Mouse (Mus musculus): Measurements from ENCODE around the gene Selplg.

Gene Selplg

GRCm38 (mm10) chr5:113854494-113854893 is 22.1 kb upstream of the Selplg start:
- DNase-seq (ENCODE audit: low read depth, low spot score) = peak; percentile 72

GRCm38 (mm10) chr5:113853541-113853940 is 21.1 kb upstream of the Selplg start:
- no peak for DNase-seq (ENCODE audit: low read depth, low spot score)

- no peak for DNase-seq (ENCODE audit: low read depth, low spot score)
Observed at GRCm38 (mm10) chr5:113852463-113852862, 20.0 kb upstream of the Selplg start.

- DNase-seq (ENCODE audit: low read depth, low spot score) = no peak
Observed at GRCm38 (mm10) chr5:113850680-113851230, 18.3 kb upstream of the Selplg start.

- DNase-seq (ENCODE audit: low read depth, low spot score) = no peak
Observed at GRCm38 (mm10) chr5:113847636-113848035, 15.2 kb upstream of the Selplg start.

- DNase-seq (ENCODE audit: low read depth, low spot score) = no peak
Observed at GRCm38 (mm10) chr5:113846656-113847055, 14.2 kb upstream of the Selplg start.

- DNase-seq (ENCODE audit: low read depth, low spot score) = no peak
Observed at GRCm38 (mm10) chr5:113845627-113846026, 13.2 kb upstream of the Selplg start.

GRCm38 (mm10) chr5:113844721-113845120 is 12.3 kb upstream of the Selplg start:
- DNase-seq (ENCODE audit: low read depth, low spot score) = peak; percentile 62

GRCm38 (mm10) chr5:113844106-113844505 is 11.7 kb upstream of the Selplg start:
- no peak for DNase-seq (ENCODE audit: low read depth, low spot score)

GRCm38 (mm10) chr5:113842906-113843305 is 10.5 kb upstream of the Selplg start:
- DNase-seq (ENCODE audit: low read depth, low spot score) = no peak

- no peak for DNase-seq (ENCODE audit: low read depth, low spot score)
Observed at GRCm38 (mm10) chr5:113842244-113842643, 9.8 kb upstream of the Selplg start.

- no peak for DNase-seq (ENCODE audit: low read depth, low spot score)
Observed at GRCm38 (mm10) chr5:113841243-113842225, 9.1 kb upstream of the Selplg start.

GRCm38 (mm10) chr5:113840443-113840842 is 8.0 kb upstream of the Selplg start:
- no peak for DNase-seq (ENCODE audit: low read depth, low spot score)

- no peak for DNase-seq (ENCODE audit: low read depth, low spot score)
Observed at GRCm38 (mm10) chr5:113836961-113837360, 4.5 kb upstream of the Selplg start.

- DNase-seq (ENCODE audit: low read depth, low spot score) = no peak
Observed at GRCm38 (mm10) chr5:113833316-113833947, 988 bp upstream of the Selplg start.

GRCm38 (mm10) chr5:113831741-113832140 is 703 bp downstream of the Selplg start:
- DNase-seq (ENCODE audit: low read depth, low spot score) = no peak

GRCm38 (mm10) chr5:113830796-113831195 is 1.6 kb downstream of the Selplg start:
- no peak for DNase-seq (ENCODE audit: low read depth, low spot score)

GRCm38 (mm10) chr5:113830292-113830643 is 2.2 kb downstream of the Selplg start:
- no peak for DNase-seq (ENCODE audit: low read depth, low spot score)

- DNase-seq (ENCODE audit: low read depth, low spot score) = no peak
Observed at GRCm38 (mm10) chr5:113829566-113830291, 2.7 kb downstream of the Selplg start.

GRCm38 (mm10) chr5:113828481-113828880 is 4.0 kb downstream of the Selplg start:
- DNase-seq (ENCODE audit: low read depth, low spot score) = no peak

- no peak for DNase-seq (ENCODE audit: low read depth, low spot score)
Observed at GRCm38 (mm10) chr5:113827991-113828411, 4.4 kb downstream of the Selplg start.

- DNase-seq (ENCODE audit: low read depth, low spot score) = no peak
Observed at GRCm38 (mm10) chr5:113826619-113827018, 5.8 kb downstream of the Selplg start.

Data from forelimb bud, embryonic 11.5 days (tissue).